Mouse (Mus musculus): ENCODE data around the gene Anpep. TPM values are rescaled to one million over a fixed set of nuclear protein-coding genes. Genes with fewer than 3 reads are reported as not detected.

The Anpep gene
- polyA plus RNA-seq, 1 experiment from 2014 or later: 9.0 TPM

GRCm38 (mm10) chr7:79892576-79893428 lies 31.9 kb upstream of the Anpep start:
- Histone ChIP-seq H3K9ac (ENCODE audit: low read length) (no peak overlapping the region; the same call in 1 of the 2 replicates), H3K4me3 (ENCODE audit: control insufficient read depth in 1 of 2, insufficient read depth in 1 of 2, low read depth in 1 of 2, low read length in 2 of 2) (no peak overlapping the region), H3K4me1 (ENCODE audit: control insufficient read depth in 2 of 2, insufficient read depth in 2 of 2, low read length in 2 of 2) (peaks cover 11 to 27% of the 10 kb centered on the region in 2 experiments), H3K36me3 (ENCODE audit: control insufficient read depth, insufficient read depth, low read length) (peaks cover 24% of the 10 kb centered on the region), H3K27me3 (ENCODE audit: control insufficient read depth, insufficient read depth, low read length) (no peaks in the 10 kb centered on the region), H3K4me2 (ENCODE audit: low read length) (no peak overlapping the region), H3K9me3 (ENCODE audit: control insufficient read depth, low read length) (no peaks in the 10 kb centered on the region), H3K27ac (replicated peaks in 1 of 2; ENCODE audit: control insufficient read depth in 1 of 2, insufficient read depth in 1 of 2, low read depth in 2 of 2, low read length in 2 of 2) (no peak overlapping the region)
- ATAC-seq (ENCODE audit: insufficient number of reproducible peaks, insufficient read depth, low FRiP score, low read depth): no peak
- WGBS: 60% methylated on average over 6 of the region's 6 CpGs

GRCm38 (mm10) chr7:79890436-79891221 lies 29.8 kb upstream of the Anpep start:
- no peak for ATAC-seq (ENCODE audit: insufficient number of reproducible peaks, insufficient read depth, low FRiP score, low read depth)
- H3K9me3 ChIP-seq (ENCODE audit: control insufficient read depth, low read length): no peaks in the 10 kb centered on the region

GRCm38 (mm10) chr7:79888603-79889002 lies 27.7 kb upstream of the Anpep start:
- no peak overlapping the region for H3K4me2 ChIP-seq (ENCODE audit: low read length)
- H3K36me3 ChIP-seq (ENCODE audit: control insufficient read depth, insufficient read depth, low read length): peaks cover 19% of the 10 kb centered on the region
- H3K27me3 ChIP-seq (ENCODE audit: control insufficient read depth, insufficient read depth, low read length): no peaks in the 10 kb centered on the region
- no peak overlapping the region for H3K27ac ChIP-seq (replicated peaks in 1 of 2; ENCODE audit: control insufficient read depth in 1 of 2, insufficient read depth in 1 of 2, low read depth in 2 of 2, low read length in 2 of 2)
- WGBS: 80% methylated on average over 9 of the region's 9 CpGs
- peaks cover 14 to 27% of the 10 kb centered on the region in 2 experiments for H3K4me1 ChIP-seq (ENCODE audit: control insufficient read depth in 2 of 2, insufficient read depth in 2 of 2, low read length in 2 of 2)
- H3K4me3 ChIP-seq (ENCODE audit: control insufficient read depth in 1 of 2, insufficient read depth in 1 of 2, low read depth in 1 of 2, low read length in 2 of 2): no peak overlapping the region
- no peaks in the 10 kb centered on the region for H3K9me3 ChIP-seq (ENCODE audit: control insufficient read depth, low read length)
- ATAC-seq (ENCODE audit: insufficient number of reproducible peaks, insufficient read depth, low FRiP score, low read depth): no peak
- no peak overlapping the region for H3K9ac ChIP-seq (ENCODE audit: low read length)

More at GRCm38 (mm10) chr7:79890436-79891221, 29.8 kb upstream of the Anpep start:
- Histone ChIP-seq H3K4me2 (ENCODE audit: low read length) (no peak overlapping the region), H3K4me1 (ENCODE audit: control insufficient read depth in 2 of 2, insufficient read depth in 2 of 2, low read length in 2 of 2) (peaks cover 14 to 27% of the 10 kb centered on the region in 2 experiments), H3K27me3 (ENCODE audit: control insufficient read depth, insufficient read depth, low read length) (no peaks in the 10 kb centered on the region), H3K27ac (replicated peaks in 1 of 2; ENCODE audit: control insufficient read depth in 1 of 2, insufficient read depth in 1 of 2, low read depth in 2 of 2, low read length in 2 of 2) (0 out of 4 replicates have a peak overlapping the region, but pooled peaks of 1 of the 2 experiments have one; percentile 14), H3K36me3 (ENCODE audit: control insufficient read depth, insufficient read depth, low read length) (peaks cover 19% of the 10 kb centered on the region), H3K9ac (ENCODE audit: low read length) (no peak overlapping the region), H3K4me3 (ENCODE audit: control insufficient read depth in 1 of 2, insufficient read depth in 1 of 2, low read depth in 1 of 2, low read length in 2 of 2) (no peak overlapping the region)
- 73% methylated on average over 15 of the region's 15 CpGs for WGBS

- no peak for ATAC-seq (ENCODE audit: insufficient number of reproducible peaks, insufficient read depth, low FRiP score, low read depth)
- Histone ChIP-seq H3K27ac (replicated peaks in 1 of 2; ENCODE audit: control insufficient read depth in 1 of 2, insufficient read depth in 1 of 2, low read depth in 2 of 2, low read length in 2 of 2) (no peak overlapping the region), H3K4me2 (ENCODE audit: low read length) (no peak overlapping the region), H3K27me3 (ENCODE audit: control insufficient read depth, insufficient read depth, low read length) (no peaks in the 10 kb centered on the region), H3K36me3 (ENCODE audit: control insufficient read depth, insufficient read depth, low read length) (peaks cover 27% of the 10 kb centered on the region), H3K4me1 (ENCODE audit: control insufficient read depth in 2 of 2, insufficient read depth in 2 of 2, low read length in 2 of 2) (peaks cover 0 to 3% of the 10 kb centered on the region in 2 experiments; a peak in 2 of 4 replicates), H3K4me3 (ENCODE audit: control insufficient read depth in 1 of 2, insufficient read depth in 1 of 2, low read depth in 1 of 2, low read length in 2 of 2) (no peak overlapping the region), H3K9ac (ENCODE audit: low read length) (no peak overlapping the region), H3K9me3 (ENCODE audit: control insufficient read depth, low read length) (no peaks in the 10 kb centered on the region)
- 87% methylated on average over 7 of the region's 7 CpGs for WGBS
Observed at GRCm38 (mm10) chr7:79883613-79884334, 22.9 kb upstream of the Anpep start.

GRCm38 (mm10) chr7:79881901-79882300 lies 21.0 kb upstream of the Anpep start:
- Histone ChIP-seq H3K27me3 (ENCODE audit: control insufficient read depth, insufficient read depth, low read length) (no peaks in the 10 kb centered on the region), H3K27ac (replicated peaks in 1 of 2; ENCODE audit: control insufficient read depth in 1 of 2, insufficient read depth in 1 of 2, low read depth in 2 of 2, low read length in 2 of 2) (no peak overlapping the region), H3K4me2 (ENCODE audit: low read length) (no peak overlapping the region), H3K4me1 (ENCODE audit: control insufficient read depth in 2 of 2, insufficient read depth in 2 of 2, low read length in 2 of 2) (peaks cover 0 to 3% of the 10 kb centered on the region in 2 experiments; a peak in 2 of 4 replicates), H3K4me3 (ENCODE audit: control insufficient read depth in 1 of 2, insufficient read depth in 1 of 2, low read depth in 1 of 2, low read length in 2 of 2) (no peak overlapping the region), H3K36me3 (ENCODE audit: control insufficient read depth, insufficient read depth, low read length) (peaks cover 23% of the 10 kb centered on the region), H3K9me3 (ENCODE audit: control insufficient read depth, low read length) (no peaks in the 10 kb centered on the region), H3K9ac (ENCODE audit: low read length) (no peak overlapping the region)
- 92% methylated on average over 6 of the region's 6 CpGs for WGBS
- no peak for ATAC-seq (ENCODE audit: insufficient number of reproducible peaks, insufficient read depth, low FRiP score, low read depth)

- Histone ChIP-seq H3K9ac (ENCODE audit: low read length) (no peak overlapping the region), H3K9me3 (ENCODE audit: control insufficient read depth, low read length) (no peaks in the 10 kb centered on the region), H3K4me3 (ENCODE audit: control insufficient read depth in 1 of 2, insufficient read depth in 1 of 2, low read depth in 1 of 2, low read length in 2 of 2) (no peak overlapping the region), H3K4me1 (ENCODE audit: control insufficient read depth in 2 of 2, insufficient read depth in 2 of 2, low read length in 2 of 2) (no peaks in the 10 kb centered on the region), H3K4me2 (ENCODE audit: low read length) (no peak overlapping the region), H3K27me3 (ENCODE audit: control insufficient read depth, insufficient read depth, low read length) (no peaks in the 10 kb centered on the region), H3K27ac (replicated peaks in 1 of 2; ENCODE audit: control insufficient read depth in 1 of 2, insufficient read depth in 1 of 2, low read depth in 2 of 2, low read length in 2 of 2) (no peak overlapping the region), H3K36me3 (ENCODE audit: control insufficient read depth, insufficient read depth, low read length) (peaks cover 23% of the 10 kb centered on the region)
- ATAC-seq (ENCODE audit: insufficient number of reproducible peaks, insufficient read depth, low FRiP score, low read depth): no peak
- WGBS: 27% methylated on average over 3 of the region's 3 CpGs
Observed at GRCm38 (mm10) chr7:79880998-79881397, 20.1 kb upstream of the Anpep start.

- H3K4me3 ChIP-seq (ENCODE audit: control insufficient read depth in 1 of 2, insufficient read depth in 1 of 2, low read depth in 1 of 2, low read length in 2 of 2): no peak overlapping the region
- 80% methylated on average over 6 of the region's 6 CpGs for WGBS
- no peak for ATAC-seq (ENCODE audit: insufficient number of reproducible peaks, insufficient read depth, low FRiP score, low read depth)
- H3K4me2 ChIP-seq (ENCODE audit: low read length): no peak overlapping the region
- no peak overlapping the region for H3K9ac ChIP-seq (ENCODE audit: low read length)
- no peaks in the 10 kb centered on the region for H3K27me3 ChIP-seq (ENCODE audit: control insufficient read depth, insufficient read depth, low read length)
- H3K9me3 ChIP-seq (ENCODE audit: control insufficient read depth, low read length): no peaks in the 10 kb centered on the region
- H3K27ac ChIP-seq (replicated peaks in 1 of 2; ENCODE audit: control insufficient read depth in 1 of 2, insufficient read depth in 1 of 2, low read depth in 2 of 2, low read length in 2 of 2): no peak overlapping the region
- H3K36me3 ChIP-seq (ENCODE audit: control insufficient read depth, insufficient read depth, low read length): peaks cover 17% of the 10 kb centered on the region
- no peaks in the 10 kb centered on the region for H3K4me1 ChIP-seq (ENCODE audit: control insufficient read depth in 2 of 2, insufficient read depth in 2 of 2, low read length in 2 of 2)
Observed at GRCm38 (mm10) chr7:79880033-79880432, 19.2 kb upstream of the Anpep start.
